Mouse (Mus musculus): Measurements from ENCODE around the gene Pcnp. TPM values are rescaled to one million over a fixed set of nuclear protein-coding genes. Genes with fewer than 3 reads are reported as not detected.
A peak's percentile ranks its signal among the peaks of the same experiment; 100 is the strongest.

The Pcnp gene
- total and polyA plus RNA-seq, 3 experiments: 79.1 to 128 (median 88.5) TPM

DNA sequence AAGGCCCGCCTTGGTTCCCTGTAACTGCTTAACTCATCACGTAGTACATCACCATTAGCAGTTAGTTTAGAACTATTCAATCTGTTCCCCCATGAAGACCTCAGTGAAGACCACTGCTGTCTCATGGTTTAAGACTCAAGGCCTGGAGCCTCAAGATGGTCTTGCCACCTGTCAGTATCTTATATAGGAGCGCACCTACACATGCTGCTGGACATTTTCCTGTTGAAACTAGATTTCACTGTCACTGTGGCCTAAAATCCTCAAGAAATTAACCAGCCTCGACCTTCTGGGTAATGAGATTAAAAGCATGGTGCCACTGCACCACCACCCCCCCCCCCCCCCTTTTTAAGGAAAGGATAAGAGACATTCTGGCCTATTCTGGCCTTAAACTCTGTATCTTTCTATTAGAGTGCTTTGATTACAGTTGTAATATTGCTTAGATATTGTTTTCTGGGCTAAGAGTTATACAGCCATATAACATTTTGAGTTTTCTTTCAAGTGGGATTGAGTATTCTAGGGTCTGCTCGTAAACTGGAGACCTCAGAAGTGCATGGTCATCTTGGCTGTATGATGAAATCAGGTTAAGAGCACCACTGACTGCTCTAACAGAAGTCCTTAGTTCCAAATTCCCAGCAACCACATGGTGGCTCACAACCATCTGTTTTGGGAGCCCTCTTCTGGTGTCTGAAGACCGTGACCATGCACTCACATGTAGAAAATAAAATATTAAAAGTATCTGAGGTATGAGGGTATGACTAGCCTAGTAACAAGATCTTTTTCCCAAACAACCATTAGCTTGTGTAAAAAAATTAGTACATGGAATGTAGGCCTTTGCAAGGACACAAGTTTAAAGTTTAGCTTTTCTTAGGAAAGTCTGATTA lies 57.6 kb downstream of the Pcnp start:
- H3K27me3 ChIP-seq (ENCODE audit: control insufficient read depth in 1 of 2, insufficient read depth in 2 of 2, low read length in 2 of 2): no peaks in the 10 kb centered on the region
- TF ChIP-seq MYB (IDR thresholded peaks at IDR 0.05; ENCODE audit: low read depth, low read length): no peak
- TF ChIP-seq POLR2AphosphoS2 (IDR thresholded peaks at IDR 0.05; ENCODE audit: low read length): peak; percentile 5; the same call in 1 of the 2 replicates
- 0 out of 2 replicates have a peak, but pooled peaks have one; percentile 42 for TF ChIP-seq ZMIZ1 (IDR thresholded peaks at IDR 0.05; ENCODE audit: low read depth, low read length)
- 0 out of 6 replicates have a peak, but pooled peaks of 1 of the 3 experiments have one; percentile 14 for TF ChIP-seq CTCF (IDR thresholded peaks at IDR 0.05 in 2 of 3, conservative IDR thresholded peaks at IDR 0.05 in 1 of 3; ENCODE audit: control insufficient read depth in 1 of 3, insufficient read depth in 1 of 3, low read depth in 2 of 3, low read length in 3 of 3, poor library complexity in 1 of 3, severe bottlenecking in 1 of 3)
- 0 out of 2 replicates have a peak, but pooled peaks have one; percentile 58 for TF ChIP-seq MXI1 (IDR thresholded peaks at IDR 0.05; ENCODE audit: low read depth, low read length)
- TF ChIP-seq POLR2A (IDR thresholded peaks at IDR 0.05; ENCODE audit: control insufficient read depth in 1 of 2, insufficient read depth in 1 of 2, low read depth in 1 of 2, low read length in 2 of 2, poor library complexity in 1 of 2): peak in 1 of 2 experiments; percentile 49; a peak in 2 of 4 replicates
- no peak for TF ChIP-seq EP300 (IDR thresholded peaks at IDR 0.05; ENCODE audit: low read depth in 1 of 2, low read length in 2 of 2)
- TF ChIP-seq MYC (IDR thresholded peaks at IDR 0.05; ENCODE audit: low read depth, low read length): peak; percentile 71; the same call in 1 of the 2 replicates
- peak overlapping the region; percentile 49 for H3K27ac ChIP-seq (ENCODE audit: control insufficient read depth, low read depth, low read length)
- peaks cover 4 to 25% of the 10 kb centered on the region in 2 experiments for H3K4me1 ChIP-seq (ENCODE audit: control insufficient read depth in 1 of 2, insufficient read depth in 2 of 2, low read length in 2 of 2)
- H3K4me3 ChIP-seq (ENCODE audit: control insufficient read depth in 1 of 2, insufficient read depth in 1 of 2, low read depth in 2 of 2, low read length in 2 of 2): no peak overlapping the region
- H3K9me3 ChIP-seq (replicated peaks; ENCODE audit: insufficient read depth, low read length): no peaks in the 10 kb centered on the region
- peaks cover 50% of the 10 kb centered on the region for H3K79me2 ChIP-seq (ENCODE audit: control insufficient read depth, insufficient read depth, low read length, poor library complexity)
- peak overlapping the region; percentile 39 for H3K9ac ChIP-seq (ENCODE audit: control insufficient read depth, low read depth, low read length, poor library complexity, severe bottlenecking)
- DNase-seq (ENCODE audit: low read depth, low spot score): peak; percentile 61
- peaks cover 23 to 65% of the 10 kb centered on the region in 2 experiments for H3K36me3 ChIP-seq (ENCODE audit: control insufficient read depth in 1 of 2, insufficient read depth in 2 of 2, low read length in 2 of 2)

DNA sequence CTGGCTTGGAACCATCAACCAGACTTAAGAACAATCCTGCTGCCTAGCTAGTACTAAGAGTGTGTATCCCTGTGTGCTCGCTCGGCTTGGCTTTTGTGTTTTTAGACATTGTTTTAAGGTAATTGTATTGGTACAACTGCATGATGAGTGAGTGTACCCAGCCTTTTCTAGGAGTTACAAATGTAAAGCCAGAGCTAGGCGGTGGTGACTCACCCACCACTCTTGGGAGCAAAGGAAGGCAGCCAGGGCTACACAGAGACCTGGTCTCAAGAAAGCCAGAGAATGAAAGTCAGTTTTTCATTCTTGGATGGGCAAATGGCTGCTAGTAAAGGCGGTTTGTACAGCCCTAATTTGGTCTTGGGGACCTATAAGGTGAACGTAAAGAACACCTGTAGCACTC lies 59.1 kb downstream of the Pcnp start:
- peaks cover 0 to 19% of the 10 kb centered on the region in 2 experiments for H3K4me1 ChIP-seq (ENCODE audit: control insufficient read depth in 1 of 2, insufficient read depth in 2 of 2, low read length in 2 of 2)
- no peaks in the 10 kb centered on the region for H3K27me3 ChIP-seq (ENCODE audit: control insufficient read depth in 1 of 2, insufficient read depth in 2 of 2, low read length in 2 of 2)
- peaks cover 44% of the 10 kb centered on the region for H3K79me2 ChIP-seq (ENCODE audit: control insufficient read depth, insufficient read depth, low read length, poor library complexity)
- DNase-seq (ENCODE audit: low read depth, low spot score): no peak
- no peak overlapping the region for H3K4me3 ChIP-seq (ENCODE audit: control insufficient read depth in 1 of 2, insufficient read depth in 1 of 2, low read depth in 2 of 2, low read length in 2 of 2)
- H3K27ac ChIP-seq (ENCODE audit: control insufficient read depth, low read depth, low read length): no peak overlapping the region
- peak overlapping the region; percentile 15; the same call in 1 of the 2 replicates for H3K9ac ChIP-seq (ENCODE audit: control insufficient read depth, low read depth, low read length, poor library complexity, severe bottlenecking)
- no peaks in the 10 kb centered on the region for H3K9me3 ChIP-seq (replicated peaks; ENCODE audit: insufficient read depth, low read length)
- H3K36me3 ChIP-seq (ENCODE audit: control insufficient read depth in 1 of 2, insufficient read depth in 2 of 2, low read length in 2 of 2): peaks cover 23 to 55% of the 10 kb centered on the region in 2 experiments
- no peak for TF ChIP-seq CHD2 (IDR thresholded peaks at IDR 0.05; ENCODE audit: low read length)
- TF ChIP-seq BHLHE40 (IDR thresholded peaks at IDR 0.05; ENCODE audit: borderline replicate concordance, low read depth, low read length): no peak
- no peak for TF ChIP-seq MAZ (IDR thresholded peaks at IDR 0.05; ENCODE audit: low read depth, low read length)
- TF ChIP-seq NELFE (IDR thresholded peaks at IDR 0.05; ENCODE audit: low read depth, low read length): no peak
- TF ChIP-seq MAX (IDR thresholded peaks at IDR 0.05; ENCODE audit: low read length): no peak
- no peak for TF ChIP-seq POLR2AphosphoS2 (IDR thresholded peaks at IDR 0.05; ENCODE audit: low read length)
- TF ChIP-seq NRF1 (IDR thresholded peaks at IDR 0.05; ENCODE audit: insufficient read depth, low read depth, low read length, poor library complexity, severe bottlenecking): no peak
- no peak for TF ChIP-seq GABPA (IDR thresholded peaks at IDR 0.05; ENCODE audit: low read depth, low read length)
- TF ChIP-seq MAFK (IDR thresholded peaks at IDR 0.05; ENCODE audit: borderline replicate concordance, low read depth, low read length): no peak
- TF ChIP-seq MXI1 (IDR thresholded peaks at IDR 0.05; ENCODE audit: low read depth, low read length): no peak
- no peak for TF ChIP-seq JUND (IDR thresholded peaks at IDR 0.05; ENCODE audit: low read depth, low read length)
- no peak for TF ChIP-seq TAL1 (IDR thresholded peaks at IDR 0.05; ENCODE audit: low read length)

All from MEL (cell line).